Mouse (Mus musculus) brown adipose tissue, adult 24 weeks (tissue): ENCODE measurements around the gene Srp54b. TPM values are rescaled to one million over a fixed set of nuclear protein-coding genes. Genes with fewer than 3 reads are reported as not detected.
"Not testable (repeated sequence)": the region's sequence is repeated elsewhere in the genome, so short reads cannot be mapped to it uniquely, and the experiment has no call there.

ENCODE experiments used
- H3K27ac ChIP-seq: fragments of 200-500 bp; replicated peaks from 2 replicates; pipeline ENCODE4 v1.5.1; 2012; ENCODE audit warnings: low read depth, mild to moderate bottlenecking, low read length
- H3K4me1 ChIP-seq: fragments of 200-500 bp; 2 replicates; pipeline ENCODE4 v1.6.1; 2012; ENCODE audit warnings: low read length, mixed read lengths; ENCODE audit not compliant: control insufficient read depth, insufficient read depth, insufficient read length
- H3K4me3 ChIP-seq: fragments of 200-500 bp; 2 replicates; pipeline ENCODE4 v1.5.1; 2012; ENCODE audit warnings: low read depth, mild to moderate bottlenecking, low read length, moderate library complexity; ENCODE audit not compliant: insufficient read depth
- polyA plus RNA-seq: library from polyadenylated mRNA; stranded (reverse); fragments of >200 nt; gene quantifications from 2 replicates; pipeline ENCODE4 v1.2.4, GENCODE M21; 2012; ENCODE audit not compliant: missing spikeins, insufficient read depth, insufficient read length

The Srp54b gene
- 15.7 and 18.4 TPM in 2 replicates for polyA plus RNA-seq

DNA sequence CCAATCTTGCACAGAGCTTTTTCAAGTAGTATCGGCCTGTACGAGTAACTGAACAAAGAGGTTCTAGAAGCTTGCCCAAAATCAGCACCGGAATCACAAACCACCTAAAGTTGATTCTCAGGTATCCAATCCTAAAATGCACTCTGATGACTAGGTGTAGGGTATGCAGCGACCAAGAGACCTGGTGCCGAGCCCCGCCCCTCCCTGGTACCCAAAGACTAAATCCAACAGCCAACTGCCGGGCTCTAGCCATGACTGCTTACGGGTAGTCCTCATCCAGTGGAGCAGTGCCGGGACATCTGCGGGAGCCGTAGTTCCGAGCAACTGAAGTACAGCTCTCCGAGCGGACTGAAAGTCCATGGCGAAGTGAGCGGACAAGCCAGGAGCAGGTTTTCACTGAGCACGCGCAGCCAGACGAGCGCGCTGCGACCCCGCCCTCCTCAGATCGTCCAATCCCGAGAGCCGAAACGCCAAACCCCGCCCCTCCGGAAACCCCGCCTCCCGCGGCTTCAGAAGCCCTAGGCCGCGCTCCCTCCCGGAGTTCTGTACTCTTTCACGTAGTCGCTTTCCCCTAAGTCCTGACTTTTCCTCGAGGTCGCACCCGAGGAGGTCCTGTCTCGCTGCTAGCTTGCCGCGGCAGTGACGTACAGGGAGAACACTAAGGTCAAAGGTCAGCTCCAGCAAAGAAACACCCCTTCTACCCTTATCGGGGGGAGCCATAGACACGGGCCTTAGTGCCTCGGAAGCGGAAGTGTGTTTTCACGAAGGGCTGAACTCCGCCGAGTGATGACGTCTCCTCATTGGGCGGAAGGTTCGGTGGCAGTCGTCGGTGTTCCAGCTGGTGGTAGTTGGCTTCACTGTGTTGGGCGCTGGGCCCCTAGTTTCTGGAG, at the start of gene Srp54b:
Gene Srp54b (plus strand): TSS at position 546 of the 890 bp plus-strand sequence.
- peak within 1 kb of the TSS; percentile 42 for H3K4me3 ChIP-seq
- not testable (repeated sequence) for H3K27ac ChIP-seq, H3K4me1 ChIP-seq

DNA sequence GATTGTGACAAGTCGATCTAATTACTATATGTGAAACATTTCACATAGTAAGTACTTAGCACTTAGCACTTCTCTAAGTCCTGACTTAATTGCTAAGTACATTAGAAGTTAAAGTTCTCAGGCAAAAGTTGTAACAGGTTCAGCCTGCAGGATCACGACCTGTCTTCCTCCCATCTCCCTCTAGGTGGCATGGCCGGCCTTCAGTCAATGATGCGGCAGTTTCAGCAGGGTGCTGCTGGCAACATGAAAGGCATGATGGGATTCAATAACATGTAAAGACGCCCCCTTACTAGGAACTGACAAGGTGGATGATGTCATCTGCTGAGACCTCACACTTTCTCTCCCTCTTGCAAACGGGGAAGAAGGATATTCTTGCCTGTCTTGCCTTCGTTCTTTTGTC, 42.3 kb upstream of the Srp54b start:
- not testable (repeated sequence) for H3K4me3 ChIP-seq, H3K27ac ChIP-seq, H3K4me1 ChIP-seq

DNA sequence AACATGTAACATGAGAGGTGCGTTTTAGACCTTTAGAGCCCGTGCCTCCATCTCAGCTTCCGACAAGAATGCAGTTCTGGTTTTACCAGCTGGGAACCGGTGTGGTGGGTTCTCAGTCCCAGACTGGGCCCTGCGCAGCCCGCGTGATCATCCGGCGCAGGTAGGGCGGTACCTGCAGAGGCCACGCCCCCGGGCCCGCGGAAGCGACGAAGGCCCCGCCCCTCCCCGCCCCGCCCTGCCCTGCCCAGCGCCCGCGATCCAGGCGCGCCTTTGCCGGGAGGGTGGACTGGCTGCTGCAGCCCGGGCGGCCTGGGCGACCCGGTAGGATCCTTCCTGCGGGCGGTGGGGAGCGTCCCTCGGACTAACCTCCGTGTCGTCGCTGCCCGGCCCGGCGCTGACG, 30.7 kb upstream of the Srp54b start, which contains the start of gene Fam177a:
Gene Fam177a (plus strand): TSS at position 228 of the 400 bp plus-strand sequence.
- H3K4me3 ChIP-seq, H3K4me1 ChIP-seq, H3K27ac ChIP-seq: not testable (repeated sequence)

DNA sequence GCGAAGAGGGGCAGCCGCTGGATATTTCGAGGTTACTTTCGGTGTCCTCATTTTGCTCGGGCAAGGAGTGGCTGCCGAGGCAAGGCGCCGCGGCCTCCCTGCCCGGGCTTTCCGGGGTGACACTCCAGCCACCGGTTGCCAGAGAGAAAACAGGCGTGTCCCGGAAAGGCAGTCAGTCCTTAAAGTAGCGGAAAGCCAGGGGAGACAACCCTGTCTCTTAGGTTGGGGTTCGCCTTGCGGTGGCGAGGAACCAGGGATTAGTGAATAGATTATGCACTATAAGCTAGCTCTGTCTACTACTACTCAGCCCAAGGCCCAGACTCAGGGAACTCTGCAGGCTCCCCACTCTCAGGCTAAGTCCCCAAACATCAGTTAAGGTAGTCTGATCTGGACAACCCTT, 30.2 kb upstream of the Srp54b start:
- not testable (repeated sequence) for H3K4me3 ChIP-seq, H3K27ac ChIP-seq, H3K4me1 ChIP-seq

DNA sequence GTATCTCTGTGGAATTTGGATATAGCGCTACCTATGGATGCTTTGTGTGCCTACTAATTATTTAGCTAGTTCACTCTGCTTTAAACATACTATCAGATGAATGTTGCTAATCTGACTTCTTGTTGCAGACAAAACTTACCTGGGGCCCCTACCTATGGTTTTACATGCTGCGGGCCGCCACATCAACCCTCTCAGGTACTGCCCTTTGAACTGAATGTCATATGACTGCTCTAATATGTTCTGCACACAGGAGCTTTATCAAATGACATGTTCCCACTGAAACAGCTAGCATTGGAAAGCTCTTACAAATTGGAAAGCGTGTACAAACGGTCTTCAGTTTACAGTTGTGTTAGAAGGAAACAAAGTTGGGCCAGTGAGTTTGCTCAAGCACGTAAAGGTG, 19.4 kb upstream of the Srp54b start:
- not testable (repeated sequence) for H3K4me3 ChIP-seq, H3K27ac ChIP-seq, H3K4me1 ChIP-seq

DNA sequence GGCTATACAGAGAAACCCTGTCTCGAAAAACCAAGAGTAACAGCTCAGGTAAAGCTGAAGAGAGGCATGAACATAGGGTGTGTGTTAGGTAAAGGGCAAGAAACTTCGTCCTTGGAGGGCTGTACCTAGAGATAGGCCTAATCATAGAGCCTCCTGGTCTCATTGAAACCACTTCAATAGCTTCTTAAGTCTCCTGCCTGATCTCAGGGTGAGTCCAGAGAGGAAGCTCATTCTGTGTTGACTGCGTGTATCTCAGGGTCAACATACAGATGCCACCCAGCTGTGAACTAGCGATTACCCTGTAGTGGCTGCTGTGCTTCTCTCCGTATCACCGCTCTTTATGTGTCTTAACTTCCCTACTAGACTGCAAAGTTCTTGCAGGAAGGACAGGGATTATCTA, 17.0 kb upstream of the Srp54b start:
- H3K27ac ChIP-seq, H3K4me3 ChIP-seq, H3K4me1 ChIP-seq: not testable (repeated sequence)

DNA sequence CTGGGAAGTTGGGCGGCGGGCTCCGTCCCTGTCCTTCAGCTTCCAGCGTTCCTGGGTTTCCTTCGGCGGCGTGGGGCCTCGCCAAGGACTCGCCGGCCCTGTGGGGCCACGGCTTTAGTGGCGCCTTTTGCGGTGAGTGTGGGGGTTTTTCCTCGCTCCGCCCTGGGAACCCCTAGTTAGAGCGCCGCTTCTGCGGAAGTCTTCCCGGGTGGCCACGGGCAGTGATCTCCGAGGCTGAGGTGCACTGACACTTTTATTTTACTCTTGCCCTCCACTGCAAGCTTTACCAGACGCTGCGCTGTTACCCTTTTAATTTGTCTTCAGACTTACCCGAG, 512 bp downstream of the Srp54b start:
- not testable (repeated sequence) for H3K27ac ChIP-seq, H3K4me1 ChIP-seq
- H3K4me3 ChIP-seq = peak overlapping the region; percentile 42

DNA sequence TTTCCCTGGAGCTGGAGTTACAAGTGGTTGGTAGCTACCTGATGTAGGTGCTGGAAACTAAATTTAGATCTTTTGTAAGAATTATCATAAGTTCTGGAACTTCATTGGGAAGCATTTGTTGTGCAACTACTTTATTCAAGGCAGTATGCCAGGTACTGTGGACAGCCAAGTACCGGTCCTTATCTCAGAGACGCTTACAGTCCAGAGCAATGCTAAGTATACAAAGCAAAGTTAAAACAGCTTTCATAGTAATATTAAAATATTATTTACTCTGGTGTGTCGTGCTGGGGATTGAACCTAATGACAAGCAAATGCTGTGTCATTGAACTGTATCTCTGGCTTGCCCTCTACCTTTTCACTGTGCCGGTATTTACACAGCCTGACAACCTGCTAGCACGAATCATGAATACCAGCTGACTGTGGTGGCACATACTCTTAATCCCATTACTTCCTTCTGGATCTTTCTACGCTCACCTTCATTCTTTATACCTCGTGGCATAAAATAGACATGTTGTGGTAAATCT, 12.2 kb downstream of the Srp54b start:
- not testable (repeated sequence) for H3K4me3 ChIP-seq, H3K27ac ChIP-seq, H3K4me1 ChIP-seq

DNA sequence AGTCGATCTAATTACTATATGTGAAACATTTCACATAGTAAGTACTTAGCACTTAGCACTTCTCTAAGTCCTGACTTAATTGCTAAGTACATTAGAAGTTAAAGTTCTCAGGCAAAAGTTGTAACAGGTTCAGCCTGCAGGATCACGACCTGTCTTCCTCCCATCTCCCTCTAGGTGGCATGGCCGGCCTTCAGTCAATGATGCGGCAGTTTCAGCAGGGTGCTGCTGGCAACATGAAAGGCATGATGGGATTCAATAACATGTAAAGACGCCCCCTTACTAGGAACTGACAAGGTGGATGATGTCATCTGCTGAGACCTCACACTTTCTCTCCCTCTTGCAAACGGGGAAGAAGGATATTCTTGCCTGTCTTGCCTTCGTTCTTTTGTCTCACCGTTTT, 32.8 kb downstream of the Srp54b start:
- H3K4me1 ChIP-seq, H3K4me3 ChIP-seq, H3K27ac ChIP-seq: not testable (repeated sequence)

DNA sequence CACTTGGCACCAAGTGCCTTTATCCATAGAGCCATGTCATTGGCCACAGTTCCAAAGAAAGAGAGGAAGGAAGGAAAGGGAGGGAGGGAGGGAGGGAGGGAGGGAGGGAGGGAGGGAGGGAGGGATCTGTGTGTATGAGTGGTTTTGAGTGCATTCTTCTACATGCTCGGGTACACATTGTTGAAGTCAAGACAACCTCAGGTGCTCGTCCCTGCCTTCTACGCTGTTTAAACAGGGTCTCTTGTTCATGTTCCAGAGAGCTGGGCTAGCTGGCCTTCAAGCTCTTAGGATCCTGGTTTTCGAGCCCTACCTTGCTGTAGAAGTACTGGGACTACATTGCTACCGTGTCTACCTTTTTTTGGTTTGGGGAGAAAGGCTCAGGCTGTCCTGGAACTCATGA, 34.2 kb downstream of the Srp54b start:
- H3K27ac ChIP-seq, H3K4me1 ChIP-seq, H3K4me3 ChIP-seq: not testable (repeated sequence)

DNA sequence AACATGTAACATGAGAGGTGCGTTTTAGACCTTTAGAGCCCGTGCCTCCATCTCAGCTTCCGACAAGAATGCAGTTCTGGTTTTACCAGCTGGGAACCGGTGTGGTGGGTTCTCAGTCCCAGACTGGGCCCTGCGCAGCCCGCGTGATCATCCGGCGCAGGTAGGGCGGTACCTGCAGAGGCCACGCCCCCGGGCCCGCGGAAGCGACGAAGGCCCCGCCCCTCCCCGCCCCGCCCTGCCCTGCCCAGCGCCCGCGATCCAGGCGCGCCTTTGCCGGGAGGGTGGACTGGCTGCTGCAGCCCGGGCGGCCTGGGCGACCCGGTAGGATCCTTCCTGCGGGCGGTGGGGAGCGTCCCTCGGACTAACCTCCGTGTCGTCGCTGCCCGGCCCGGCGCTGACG, 44.4 kb downstream of the Srp54b start, which contains the start of gene 1700047I17Rik2:
Gene 1700047I17Rik2 (plus strand): TSS at position 287 of the 400 bp plus-strand sequence.
- not testable (repeated sequence) for H3K4me3 ChIP-seq, H3K4me1 ChIP-seq, H3K27ac ChIP-seq

DNA sequence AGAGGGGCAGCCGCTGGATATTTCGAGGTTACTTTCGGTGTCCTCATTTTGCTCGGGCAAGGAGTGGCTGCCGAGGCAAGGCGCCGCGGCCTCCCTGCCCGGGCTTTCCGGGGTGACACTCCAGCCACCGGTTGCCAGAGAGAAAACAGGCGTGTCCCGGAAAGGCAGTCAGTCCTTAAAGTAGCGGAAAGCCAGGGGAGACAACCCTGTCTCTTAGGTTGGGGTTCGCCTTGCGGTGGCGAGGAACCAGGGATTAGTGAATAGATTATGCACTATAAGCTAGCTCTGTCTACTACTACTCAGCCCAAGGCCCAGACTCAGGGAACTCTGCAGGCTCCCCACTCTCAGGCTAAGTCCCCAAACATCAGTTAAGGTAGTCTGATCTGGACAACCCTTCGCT, 44.9 kb downstream of the Srp54b start:
- H3K27ac ChIP-seq, H3K4me1 ChIP-seq, H3K4me3 ChIP-seq: not testable (repeated sequence)

DNA sequence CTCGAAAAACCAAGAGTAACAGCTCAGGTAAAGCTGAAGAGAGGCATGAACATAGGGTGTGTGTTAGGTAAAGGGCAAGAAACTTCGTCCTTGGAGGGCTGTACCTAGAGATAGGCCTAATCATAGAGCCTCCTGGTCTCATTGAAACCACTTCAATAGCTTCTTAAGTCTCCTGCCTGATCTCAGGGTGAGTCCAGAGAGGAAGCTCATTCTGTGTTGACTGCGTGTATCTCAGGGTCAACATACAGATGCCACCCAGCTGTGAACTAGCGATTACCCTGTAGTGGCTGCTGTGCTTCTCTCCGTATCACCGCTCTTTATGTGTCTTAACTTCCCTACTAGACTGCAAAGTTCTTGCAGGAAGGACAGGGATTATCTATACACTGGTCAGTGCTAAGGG, 58.0 kb downstream of the Srp54b start:
- not testable (repeated sequence) for H3K4me3 ChIP-seq, H3K27ac ChIP-seq, H3K4me1 ChIP-seq

DNA sequence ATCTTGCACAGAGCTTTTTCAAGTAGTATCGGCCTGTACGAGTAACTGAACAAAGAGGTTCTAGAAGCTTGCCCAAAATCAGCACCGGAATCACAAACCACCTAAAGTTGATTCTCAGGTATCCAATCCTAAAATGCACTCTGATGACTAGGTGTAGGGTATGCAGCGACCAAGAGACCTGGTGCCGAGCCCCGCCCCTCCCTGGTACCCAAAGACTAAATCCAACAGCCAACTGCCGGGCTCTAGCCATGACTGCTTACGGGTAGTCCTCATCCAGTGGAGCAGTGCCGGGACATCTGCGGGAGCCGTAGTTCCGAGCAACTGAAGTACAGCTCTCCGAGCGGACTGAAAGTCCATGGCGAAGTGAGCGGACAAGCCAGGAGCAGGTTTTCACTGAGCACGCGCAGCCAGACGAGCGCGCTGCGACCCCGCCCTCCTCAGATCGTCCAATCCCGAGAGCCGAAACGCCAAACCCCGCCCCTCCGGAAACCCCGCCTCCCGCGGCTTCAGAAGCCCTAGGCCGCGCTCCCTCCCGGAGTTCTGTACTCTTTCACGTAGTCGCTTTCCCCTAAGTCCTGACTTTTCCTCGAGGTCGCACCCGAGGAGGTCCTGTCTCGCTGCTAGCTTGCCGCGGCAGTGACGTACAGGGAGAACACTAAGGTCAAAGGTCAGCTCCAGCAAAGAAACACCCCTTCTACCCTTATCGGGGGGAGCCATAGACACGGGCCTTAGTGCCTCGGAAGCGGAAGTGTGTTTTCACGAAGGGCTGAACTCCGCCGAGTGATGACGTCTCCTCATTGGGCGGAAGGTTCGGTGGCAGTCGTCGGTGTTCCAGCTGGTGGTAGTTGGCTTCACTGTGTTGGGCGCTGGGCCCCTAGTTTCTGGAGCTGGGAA, 75.0 kb downstream of the Srp54b start, which contains the start of gene Srp54c:
Gene Srp54c (plus strand): TSS at position 543 of the 894 bp plus-strand sequence.
- not testable (repeated sequence) for H3K4me1 ChIP-seq, H3K27ac ChIP-seq
- peak within 1 kb of the TSS; percentile 56 for H3K4me3 ChIP-seq

DNA sequence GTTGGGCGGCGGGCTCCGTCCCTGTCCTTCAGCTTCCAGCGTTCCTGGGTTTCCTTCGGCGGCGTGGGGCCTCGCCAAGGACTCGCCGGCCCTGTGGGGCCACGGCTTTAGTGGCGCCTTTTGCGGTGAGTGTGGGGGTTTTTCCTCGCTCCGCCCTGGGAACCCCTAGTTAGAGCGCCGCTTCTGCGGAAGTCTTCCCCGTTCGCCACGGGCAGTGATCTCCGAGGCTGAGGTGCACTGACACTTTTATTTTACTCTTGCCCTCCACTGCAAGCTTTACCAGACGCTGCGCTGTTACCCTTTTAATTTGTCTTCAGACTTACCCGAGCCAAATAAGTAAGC, 75.6 kb downstream of the Srp54b start:
- H3K4me1 ChIP-seq, H3K27ac ChIP-seq: not testable (repeated sequence)
- peak overlapping the region; percentile 56 for H3K4me3 ChIP-seq
